Mouse (Mus musculus) small intestine, adult 2 months (tissue): ENCODE measurements around the gene Treml2. TPM values are rescaled to one million over a fixed set of nuclear protein-coding genes. Genes with fewer than 3 reads are reported as not detected.
"Not testable (repeated sequence)": the region's sequence is repeated elsewhere in the genome, so short reads cannot be mapped to it uniquely, and the experiment has no call there.

Experiments
- H3K27ac ChIP-seq: fragments of 200-500 bp; 2 replicates; pipeline ENCODE4 v1.5.1; 2012; ENCODE audit warnings: low read depth, low read length, control low read depth, inconsistent platforms; ENCODE audit not compliant: insufficient read depth
- H3K27me3 ChIP-seq: fragments of 200-500 bp; 2 replicates; pipeline ENCODE4 v1.6.1; 2012; ENCODE audit warnings: mild to moderate bottlenecking, moderate library complexity, low read length, inconsistent platforms; ENCODE audit not compliant: control insufficient read depth, insufficient read depth
- H3K36me3 ChIP-seq: fragments of 200-500 bp; 2 replicates; pipeline ENCODE4 v1.6.1; 2012; ENCODE audit warnings: mild to moderate bottlenecking, low read length, control low read depth, inconsistent platforms; ENCODE audit not compliant: control insufficient read depth, insufficient read depth
- H3K4me1 ChIP-seq: fragments of 200-500 bp; 2 replicates; pipeline ENCODE4 v1.6.1; 2012; ENCODE audit warnings: low read length, inconsistent platforms, mixed read lengths; ENCODE audit not compliant: control insufficient read depth, insufficient read depth, insufficient read length
- H3K4me3 ChIP-seq: fragments of 200-500 bp; 2 replicates; pipeline ENCODE4 v1.5.1; 2012; ENCODE audit warnings: low read depth, mild to moderate bottlenecking, control low read depth, inconsistent platforms, low read length, moderate library complexity
- CTCF ChIP-seq: fragments of 200-500 bp; IDR thresholded peaks from 2 replicates; pipeline ENCODE4 v1.5.1; 2012; ENCODE audit warnings: low read depth, mild to moderate bottlenecking, control low read depth, inconsistent platforms, low read length, moderate library complexity, mixed read lengths; ENCODE audit not compliant: insufficient replicate concordance, insufficient read length; ENCODE audit errors: extremely low read depth
- POLR2A ChIP-seq: fragments of 200-500 bp; IDR thresholded peaks from 2 replicates; pipeline ENCODE4 v1.6.1; 2012; ENCODE audit warnings: low read depth, mild to moderate bottlenecking, control low read depth, inconsistent platforms, low read length, moderate library complexity
- WGBS: fragments of 180-500 bp; shearing (Covaris S2); methylation state at CpG from one replicate; pipeline ENCODE4 v1.1.7; 2018; 5-methylcytosine and 5-hydroxymethylcytosine counted together
- polyA plus RNA-seq: library from polyadenylated mRNA; depleted of rRNA; stranded (reverse); fragments of >200 nt; gene quantifications from 2 replicates; pipeline ENCODE4 v1.2.3, GENCODE M21; 2012

The Treml2 gene
- polyA plus RNA-seq, 1 experiment = 2.4 TPM

GRCm38 (mm10) chr17:48287276-48287675 is 12.0 kb upstream of the Treml2 start:
- WGBS = 68% methylated on average over 2 of the region's 2 CpGs
- Histone ChIP-seq H3K36me3 (no peaks in the 10 kb centered on the region), H3K27me3 (no peaks in the 10 kb centered on the region), H3K27ac (no peak overlapping the region), H3K4me1 (no peaks in the 10 kb centered on the region), H3K4me3 (no peak overlapping the region)
- TF ChIP-seq CTCF (no peak), POLR2A (no peak)

- WGBS = 74% methylated on average over 5 of the region's 5 CpGs
- Histone ChIP-seq H3K27me3 (no peaks in the 10 kb centered on the region), H3K4me3 (no peak overlapping the region), H3K27ac (no peak overlapping the region), H3K36me3 (no peaks in the 10 kb centered on the region), H3K4me1 (no peaks in the 10 kb centered on the region)
- TF ChIP-seq CTCF (no peak), POLR2A (no peak)
Observed at GRCm38 (mm10) chr17:48293500-48294194, 5.7 kb upstream of the Treml2 start.

GRCm38 (mm10) chr17:48299756-48300155 is 458 bp downstream of the Treml2 start:
- Histone ChIP-seq H3K4me3 (0 out of 2 replicates have a peak overlapping the region, but pooled peaks have one; percentile 52), H3K4me1 (peaks cover 6% of the 10 kb centered on the region), H3K27ac (peak overlapping the region; percentile 17; the same call in 1 of the 2 replicates), H3K27me3 (no peaks in the 10 kb centered on the region), H3K36me3 (no peaks in the 10 kb centered on the region)
- 60% methylated on average over 7 of the region's 7 CpGs for WGBS
- TF ChIP-seq CTCF = no peak
- no peak for TF ChIP-seq POLR2A

- peaks cover 6% of the 10 kb centered on the region for H3K4me1 ChIP-seq
- TF ChIP-seq CTCF = no peak
- no peak for TF ChIP-seq POLR2A
- no peaks in the 10 kb centered on the region for H3K27me3 ChIP-seq
- no peaks in the 10 kb centered on the region for H3K36me3 ChIP-seq
- 33% methylated on average over 7 of the region's 7 CpGs for WGBS
- H3K27ac ChIP-seq = peak overlapping the region; percentile 17; the same call in 1 of the 2 replicates
- peak overlapping the region; percentile 52 for H3K4me3 ChIP-seq
Observed at GRCm38 (mm10) chr17:48300199-48300598, 901 bp downstream of the Treml2 start.

GRCm38 (mm10) chr17:48300861-48301260 is 1.6 kb downstream of the Treml2 start:
- no peaks in the 10 kb centered on the region for H3K27me3 ChIP-seq
- H3K27ac ChIP-seq = no peak overlapping the region
- H3K4me1 ChIP-seq = peaks cover 6% of the 10 kb centered on the region
- no peaks in the 10 kb centered on the region for H3K36me3 ChIP-seq
- WGBS = 75% methylated on average over 9 of the region's 9 CpGs
- TF ChIP-seq POLR2A (no peak), CTCF (no peak)
- H3K4me3 ChIP-seq = no peak overlapping the region

GRCm38 (mm10) chr17:48301792-48302191 is 2.5 kb downstream of the Treml2 start:
- H3K36me3 ChIP-seq = no peaks in the 10 kb centered on the region
- 85% methylated on average over 5 of the region's 5 CpGs for WGBS
- H3K4me1 ChIP-seq = peaks cover 6% of the 10 kb centered on the region
- no peak overlapping the region for H3K4me3 ChIP-seq
- H3K27ac ChIP-seq = no peak overlapping the region
- no peaks in the 10 kb centered on the region for H3K27me3 ChIP-seq
- TF ChIP-seq POLR2A (no peak), CTCF (no peak)

- no peak for TF ChIP-seq POLR2A
- no peak for TF ChIP-seq CTCF
- 13% methylated on average over 2 of the region's 2 CpGs for WGBS
- Histone ChIP-seq H3K36me3 (no peaks in the 10 kb centered on the region), H3K27me3 (no peaks in the 10 kb centered on the region), H3K27ac (no peak overlapping the region), H3K4me3 (no peak overlapping the region), H3K4me1 (peaks cover 11% of the 10 kb centered on the region; the same call in 1 of the 2 replicates)
Observed at GRCm38 (mm10) chr17:48312124-48312523, 12.8 kb downstream of the Treml2 start.

- H3K27me3 ChIP-seq, H3K4me1 ChIP-seq, H3K36me3 ChIP-seq, H3K27ac ChIP-seq: not testable (repeated sequence)
- 80% methylated on average over 3 of the region's 3 CpGs for WGBS
- peak within 1 kb of the TSS; percentile 10; the same call in 1 of the 2 replicates for H3K4me3 ChIP-seq
Observed at GRCm38 (mm10) chr17:48315905-48316579, 16.7 kb downstream of the Treml2 start, which contains the start of gene B430306N03Rik. Gene B430306N03Rik, plus strand, starts transcription at chr17:48316141.
